Mouse (Mus musculus): ENCODE measurements around the gene Rdh16f2. TPM values are rescaled to one million over a fixed set of nuclear protein-coding genes. Genes with fewer than 3 reads are reported as not detected.
"Not testable (repeated sequence)": the region's sequence is repeated elsewhere in the genome, so short reads cannot be mapped to it uniquely, and the experiment has no call there.

Rdh16f2 gene
- not detected in 2 replicates for polyA plus RNA-seq (2012; ENCODE audit: insufficient read depth, insufficient read length, missing spikeins)

GRCm38 (mm10) chr10:127866232-127866631 is at the start of gene Rdh16f2:
Gene Rdh16f2 (plus strand): TSS chr10:127866474.
- no peaks in the 10 kb centered on the region for H3K4me1 ChIP-seq (ENCODE audit: control insufficient read depth, insufficient read depth, low read length)
- no peak within 1 kb of the TSS for H3K27ac ChIP-seq (ENCODE audit: insufficient read depth, low read depth, low read length)
- no peak for TF ChIP-seq CTCF (IDR thresholded peaks at IDR 0.05; ENCODE audit: low read depth, low read length)
- no peak for TF ChIP-seq POLR2A (IDR thresholded peaks at IDR 0.05; ENCODE audit: borderline replicate concordance, low read depth, low read length)
- no peak within 1 kb of the TSS for H3K4me3 ChIP-seq (ENCODE audit: insufficient read depth, low read length)

DNA sequence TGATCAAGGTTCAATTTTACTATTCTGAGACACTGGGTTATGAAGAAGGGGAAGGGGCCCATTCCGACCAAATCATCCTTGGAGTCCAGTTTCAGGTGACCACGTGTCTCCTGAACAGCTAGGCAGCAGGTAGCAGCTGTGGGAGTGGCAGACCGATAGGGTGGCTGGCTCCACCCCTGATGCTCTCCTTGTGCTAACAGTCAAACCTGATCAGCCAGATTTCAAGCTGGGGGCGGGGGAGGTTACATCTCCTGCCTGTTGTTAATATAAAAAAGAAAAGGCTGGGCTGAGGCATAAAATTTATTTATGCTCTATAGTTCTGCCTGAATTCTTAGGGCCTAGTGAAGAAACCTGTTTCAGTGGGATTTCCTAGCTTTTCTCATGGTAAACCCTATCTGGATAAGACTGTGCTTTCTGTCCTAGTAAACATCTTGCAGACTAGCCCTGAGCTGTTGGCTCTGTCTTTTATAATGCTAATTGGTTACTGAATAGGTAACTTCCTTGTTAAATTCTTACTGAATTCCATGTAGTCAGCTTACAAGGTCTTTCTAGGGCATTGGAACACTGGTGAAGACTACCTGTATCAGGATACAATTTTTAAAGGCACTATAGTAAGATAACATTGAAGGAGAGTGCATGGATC is 48.9 kb upstream of the Rdh16f2 start:
- not testable (repeated sequence) for H3K4me1 ChIP-seq (ENCODE audit: control insufficient read depth, insufficient read depth, low read length); H3K27ac ChIP-seq (ENCODE audit: insufficient read depth, low read depth, low read length); H3K4me3 ChIP-seq (ENCODE audit: insufficient read depth, low read length)

GRCm38 (mm10) chr10:127821806-127822205 is 44.5 kb upstream of the Rdh16f2 start:
- H3K4me3 ChIP-seq (ENCODE audit: insufficient read depth, low read length); H3K4me1 ChIP-seq (ENCODE audit: control insufficient read depth, insufficient read depth, low read length); H3K27ac ChIP-seq (ENCODE audit: insufficient read depth, low read depth, low read length): not testable (repeated sequence)

- no peak overlapping the region for H3K27ac ChIP-seq (ENCODE audit: insufficient read depth, low read depth, low read length)
- no peaks in the 10 kb centered on the region for H3K4me1 ChIP-seq (ENCODE audit: control insufficient read depth, insufficient read depth, low read length)
- TF ChIP-seq POLR2A (IDR thresholded peaks at IDR 0.05; ENCODE audit: borderline replicate concordance, low read depth, low read length), result no peak
- TF ChIP-seq CTCF (IDR thresholded peaks at IDR 0.05; ENCODE audit: low read depth, low read length), result peak; percentile 16; the same call in 1 of the 2 replicates
- no peak overlapping the region for H3K4me3 ChIP-seq (ENCODE audit: insufficient read depth, low read length)
Observed at GRCm38 (mm10) chr10:127825386-127825785, 40.9 kb upstream of the Rdh16f2 start.

GRCm38 (mm10) chr10:127829121-127829520 is 37.2 kb upstream of the Rdh16f2 start:
- Histone ChIP-seq H3K4me1 (ENCODE audit: control insufficient read depth, insufficient read depth, low read length) (no peaks in the 10 kb centered on the region), H3K27ac (ENCODE audit: insufficient read depth, low read depth, low read length) (no peak overlapping the region), H3K4me3 (ENCODE audit: insufficient read depth, low read length) (no peak overlapping the region)
- TF ChIP-seq CTCF (IDR thresholded peaks at IDR 0.05; ENCODE audit: low read depth, low read length), result no peak
- no peak for TF ChIP-seq POLR2A (IDR thresholded peaks at IDR 0.05; ENCODE audit: borderline replicate concordance, low read depth, low read length)

GRCm38 (mm10) chr10:127834186-127834585 is 32.1 kb upstream of the Rdh16f2 start:
- not testable (repeated sequence) for H3K4me3 ChIP-seq (ENCODE audit: insufficient read depth, low read length); H3K4me1 ChIP-seq (ENCODE audit: control insufficient read depth, insufficient read depth, low read length); H3K27ac ChIP-seq (ENCODE audit: insufficient read depth, low read depth, low read length)

GRCm38 (mm10) chr10:127835292-127835691 is 31.0 kb upstream of the Rdh16f2 start:
- TF ChIP-seq CTCF (IDR thresholded peaks at IDR 0.05; ENCODE audit: low read depth, low read length) (no peak), POLR2A (IDR thresholded peaks at IDR 0.05; ENCODE audit: borderline replicate concordance, low read depth, low read length) (no peak)
- Histone ChIP-seq H3K4me3 (ENCODE audit: insufficient read depth, low read length) (no peak overlapping the region), H3K27ac (ENCODE audit: insufficient read depth, low read depth, low read length) (no peak overlapping the region), H3K4me1 (ENCODE audit: control insufficient read depth, insufficient read depth, low read length) (no peaks in the 10 kb centered on the region)

DNA sequence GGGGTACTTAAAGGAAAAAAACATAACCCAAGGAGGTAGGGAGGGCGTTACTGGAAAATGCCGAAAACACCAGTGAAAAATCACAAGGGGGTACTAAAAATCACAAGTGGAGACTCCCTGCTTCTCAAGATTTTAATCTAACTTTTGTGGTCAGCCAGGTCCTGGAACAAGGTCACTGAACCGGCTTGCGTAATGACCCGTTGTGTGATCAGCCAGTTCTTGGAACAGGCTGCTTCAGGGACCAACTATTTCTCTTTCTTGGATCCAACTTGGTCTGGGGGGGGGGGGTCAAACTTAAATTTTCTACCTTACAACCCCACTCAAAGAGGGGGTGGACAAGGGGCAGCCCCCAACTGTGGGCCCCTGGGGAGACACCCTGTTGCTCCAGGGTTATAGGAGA is 28.5 kb upstream of the Rdh16f2 start:
- H3K4me3 ChIP-seq (ENCODE audit: insufficient read depth, low read length); H3K4me1 ChIP-seq (ENCODE audit: control insufficient read depth, insufficient read depth, low read length); H3K27ac ChIP-seq (ENCODE audit: insufficient read depth, low read depth, low read length): not testable (repeated sequence)

- Histone ChIP-seq H3K27ac (ENCODE audit: insufficient read depth, low read depth, low read length) (no peak overlapping the region), H3K4me1 (ENCODE audit: control insufficient read depth, insufficient read depth, low read length) (no peaks in the 10 kb centered on the region), H3K4me3 (ENCODE audit: insufficient read depth, low read length) (no peak overlapping the region)
- no peak for TF ChIP-seq CTCF (IDR thresholded peaks at IDR 0.05; ENCODE audit: low read depth, low read length)
- no peak for TF ChIP-seq POLR2A (IDR thresholded peaks at IDR 0.05; ENCODE audit: borderline replicate concordance, low read depth, low read length)
Observed at GRCm38 (mm10) chr10:127838539-127838938, 27.7 kb upstream of the Rdh16f2 start.

DNA sequence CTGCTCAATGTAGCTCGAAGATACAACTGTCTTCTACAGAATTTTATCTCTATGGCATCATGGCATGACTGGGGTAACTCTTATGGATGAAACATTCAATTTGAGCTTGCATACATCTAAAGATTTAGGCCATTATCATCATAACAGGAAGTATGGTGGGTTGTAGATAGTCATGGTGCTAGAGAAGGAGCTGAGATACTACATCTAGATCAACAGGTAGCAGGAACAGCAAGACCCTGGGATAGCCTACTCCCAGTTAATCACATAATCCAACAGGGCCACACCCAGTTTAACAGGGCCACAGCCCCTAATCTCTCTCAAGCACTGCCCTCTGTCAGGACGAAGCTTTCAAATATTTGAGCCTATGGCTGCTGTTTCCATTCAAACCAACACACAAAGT is 25.5 kb upstream of the Rdh16f2 start:
- H3K4me3 ChIP-seq (ENCODE audit: insufficient read depth, low read length), result no peak overlapping the region
- TF ChIP-seq CTCF (IDR thresholded peaks at IDR 0.05; ENCODE audit: low read depth, low read length) (no peak), POLR2A (IDR thresholded peaks at IDR 0.05; ENCODE audit: borderline replicate concordance, low read depth, low read length) (no peak)
- no peaks in the 10 kb centered on the region for H3K4me1 ChIP-seq (ENCODE audit: control insufficient read depth, insufficient read depth, low read length)
- H3K27ac ChIP-seq (ENCODE audit: insufficient read depth, low read depth, low read length), result no peak overlapping the region

DNA sequence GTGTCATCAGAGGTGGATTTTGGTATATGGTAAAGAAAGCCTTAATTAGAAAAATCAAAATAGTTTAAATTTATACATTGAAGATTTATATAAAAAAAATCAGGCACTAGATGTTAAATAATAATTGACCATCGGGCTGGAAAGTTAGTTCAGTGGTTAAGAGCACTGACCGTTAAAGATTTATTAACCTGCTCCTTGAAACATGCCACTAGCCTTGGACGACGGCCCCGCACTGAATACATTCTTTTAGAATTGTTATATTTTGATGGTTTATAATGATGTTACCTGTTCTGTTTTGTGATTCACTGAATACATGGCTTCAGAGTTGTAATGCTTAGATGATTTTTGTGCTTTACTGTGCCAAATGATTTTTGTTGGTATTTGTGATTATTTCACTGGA is 20.3 kb upstream of the Rdh16f2 start:
- not testable (repeated sequence) for H3K27ac ChIP-seq (ENCODE audit: insufficient read depth, low read depth, low read length); H3K4me1 ChIP-seq (ENCODE audit: control insufficient read depth, insufficient read depth, low read length); H3K4me3 ChIP-seq (ENCODE audit: insufficient read depth, low read length)

All from bone marrow macrophage, adult 2 months (primary cell).